8 mouse cellular contexts compared by ENCODE assay signal in genomic region chr6:13601587-13601986, GRCm38 (mm10). TPM values are rescaled to one million over a fixed set of nuclear protein-coding genes. Genes with fewer than 3 reads are reported as not detected.
A peak's percentile ranks its signal among the peaks of the same experiment; 100 is the strongest.
DNase-seq lines count a peak whose midpoint lies in the region; ATAC-seq and TF ChIP-seq lines count a peak whose summit lies in the region.

No protein-coding gene starts in this region.

- TF ChIP-seq EP300 in stomach, postnatal 0 days (optimal IDR thresholded peaks at IDR 0.05) = no peak

- 63% methylated on average over 6 of the region's 6 CpGs for WGBS in intestine, embryonic 16.5 days
- WGBS in intestine, embryonic 15.5 days = 68% methylated on average over 6 of the region's 6 CpGs
- WGBS in stomach, postnatal 0 days = 52% methylated on average over 6 of the region's 6 CpGs

- peak; percentile 27 for DNase-seq in adrenal gland, postnatal 14 days
- peak; percentile 15 to 17 for DNase-seq in gastrocnemius, postnatal 4 days (ENCODE audit: low spot score in 2 of 2)
- peak; percentile 44 for DNase-seq in kidney, postnatal 10 days
- DNase-seq in lung, postnatal 14 days = peak; percentile 34
- DNase-seq in stomach, postnatal 0 days (ENCODE audit: low spot score) = peak; percentile 22
- no peak for DNase-seq in embryo, embryonic 10.5 days (ENCODE audit: low spot score)

- no peak overlapping the region for H3K9ac ChIP-seq in intestine, embryonic 16.5 days (ENCODE audit: low read depth, low read length)
- no peak overlapping the region for H3K9ac ChIP-seq in intestine, embryonic 15.5 days
- no peak overlapping the region for H3K9ac ChIP-seq in stomach, postnatal 0 days (ENCODE audit: low read length)

- H3K4me1 ChIP-seq in intestine, embryonic 16.5 days (ENCODE audit: control insufficient read depth, insufficient read depth, low read length) = peaks cover 7% of the 10 kb centered on the region; the same call in 1 of the 2 replicates
- H3K4me1 ChIP-seq in intestine, embryonic 15.5 days (replicated peaks) = peaks cover 2% of the 10 kb centered on the region
- no peaks in the 10 kb centered on the region for H3K4me1 ChIP-seq in stomach, postnatal 0 days (replicated peaks; ENCODE audit: control insufficient read depth, insufficient read depth)

- ATAC-seq in intestine, embryonic 16.5 days = peak; percentile 50
- no peak for ATAC-seq in intestine, embryonic 15.5 days
- peak; percentile 49; the same call in 1 of the 2 replicates for ATAC-seq in stomach, postnatal 0 days (ENCODE audit: low FRiP score, low TSS enrichment)

- no peak overlapping the region for H3K27ac ChIP-seq in intestine, embryonic 16.5 days (ENCODE audit: low read length)
- H3K27ac ChIP-seq in intestine, embryonic 15.5 days = no peak overlapping the region
- H3K27ac ChIP-seq in stomach, postnatal 0 days (replicated peaks) = no peak overlapping the region

- H3K36me3 ChIP-seq in intestine, embryonic 16.5 days (ENCODE audit: control insufficient read depth, insufficient read depth, low read length) = no peaks in the 10 kb centered on the region
- no peaks in the 10 kb centered on the region for H3K36me3 ChIP-seq in intestine, embryonic 15.5 days
- 0 out of 2 replicates have a peak, but pooled peaks cover 3% of the 10 kb centered on the region for H3K36me3 ChIP-seq in stomach, postnatal 0 days (ENCODE audit: control insufficient read depth, insufficient read depth, low read length)

- no peaks in the 10 kb centered on the region for H3K9me3 ChIP-seq in intestine, embryonic 16.5 days (ENCODE audit: control insufficient read depth, low read length)
- H3K9me3 ChIP-seq in intestine, embryonic 15.5 days = no peaks in the 10 kb centered on the region
- H3K9me3 ChIP-seq in stomach, postnatal 0 days (ENCODE audit: control insufficient read depth, low read length) = no peaks in the 10 kb centered on the region

- no peaks in the 10 kb centered on the region for H3K27me3 ChIP-seq in intestine, embryonic 16.5 days (replicated peaks; ENCODE audit: control insufficient read depth, insufficient read depth, low read length)
- no peaks in the 10 kb centered on the region for H3K27me3 ChIP-seq in intestine, embryonic 15.5 days (replicated peaks)
- no peaks in the 10 kb centered on the region for H3K27me3 ChIP-seq in stomach, postnatal 0 days (ENCODE audit: control insufficient read depth, insufficient read depth, low read length)

- no peak overlapping the region for H3K4me2 ChIP-seq in intestine, embryonic 16.5 days (ENCODE audit: low read depth, low read length)
- no peak overlapping the region for H3K4me2 ChIP-seq in intestine, embryonic 15.5 days (replicated peaks)
- peak overlapping the region; percentile 18 for H3K4me2 ChIP-seq in stomach, postnatal 0 days (replicated peaks; ENCODE audit: low read depth)

- TF ChIP-seq CTCF in stomach, postnatal 0 days (IDR thresholded peaks at IDR 0.05; ENCODE audit: low read depth) = no peak

- H3K4me3 ChIP-seq in intestine, embryonic 16.5 days (ENCODE audit: low read length) = no peak overlapping the region
- H3K4me3 ChIP-seq in intestine, embryonic 15.5 days (replicated peaks) = no peak overlapping the region
- peak overlapping the region; percentile 2; the same call in 1 of the 2 replicates for H3K4me3 ChIP-seq in stomach, postnatal 0 days (ENCODE audit: low read depth, low read length)

RNA-seq across cellular contexts. Expression of gene Tmem168, which starts 6.3 kb away (rescaled TPM):
- 30.1 and 32.0 TPM in 2 replicates for polyA plus RNA-seq in intestine, embryonic 16.5 days (2015; fragmentation: Nextera tagmentation; extraction: Ambion mirVana)
- 31.6 and 34.2 TPM in 2 replicates for polyA plus RNA-seq in intestine, embryonic 15.5 days (2015; fragmentation: Nextera tagmentation; extraction: Ambion mirVana)
- 24.9 and 27.4 TPM in 2 replicates for total RNA-seq in adrenal gland, postnatal 14 days (2021)
- 10 to 100 TPM; 20.5 to 23.5 TPM for total RNA-seq in gastrocnemius, postnatal 4 days (2021)
- 17.7 TPM in 2 replicates for polyA plus RNA-seq in stomach, postnatal 0 days (2015; fragmentation: Nextera tagmentation; extraction: Ambion mirVana)
